Mouse (Mus musculus) cerebellum, adult 2 months (tissue): ENCODE data around the gene Vmn2r42. TPM values are rescaled to one million over a fixed set of nuclear protein-coding genes. Genes with fewer than 3 reads are reported as not detected.
"Not testable (repeated sequence)": the region's sequence is repeated elsewhere in the genome, so short reads cannot be mapped to it uniquely, and the experiment has no call there.

ENCODE experiments used
- DNase-seq, 2 experiments: peaks; one replicate each; pipeline ENCODE4 v3.0.0; 2021
- H3K27ac ChIP-seq: fragments of 200-500 bp; 2 replicates; pipeline ENCODE4 v1.5.1; 2012; ENCODE audit warnings: low read length, control low read depth, inconsistent platforms; ENCODE audit not compliant: insufficient read depth
- H3K27me3 ChIP-seq: fragments of 200-500 bp; 2 replicates; pipeline ENCODE4 v1.6.1; 2012; ENCODE audit warnings: inconsistent platforms, mild to moderate bottlenecking, low read length, moderate library complexity; ENCODE audit not compliant: control insufficient read depth, insufficient read depth
- H3K4me1 ChIP-seq: fragments of 200-500 bp; 2 replicates; pipeline ENCODE4 v1.6.1; 2011; ENCODE audit warnings: low read length; ENCODE audit not compliant: control insufficient read depth, insufficient read depth
- H3K4me3 ChIP-seq: fragments of 200-500 bp; replicated peaks from 2 replicates; pipeline ENCODE3; 2011; ENCODE audit warnings: mild to moderate bottlenecking, low read depth, low read length, control low read depth; ENCODE audit not compliant: insufficient read depth
- WGBS: fragments of 180-500 bp; shearing (Covaris S2); methylation state at CpG from one replicate; pipeline ENCODE4 v1.1.7; 2018; 5-methylcytosine and 5-hydroxymethylcytosine counted together
- polyA plus RNA-seq: library from polyadenylated mRNA; depleted of rRNA; stranded (reverse); fragments of >200 nt; gene quantifications from 2 replicates; pipeline ENCODE4 v1.2.3, GENCODE M21; 2012; rRNA removed

Gene Vmn2r42
- not detected in 2 replicates for polyA plus RNA-seq

GRCm38 (mm10) chr7:8200220-8200619 lies at the start of gene Vmn2r42:
Gene Vmn2r42 (minus strand): TSS chr7:8200320.
- whole genome bisulfite sequencing, result no CpG with 5 or more reads among the region's 2 CpGs
- not testable (repeated sequence) for H3K27ac ChIP-seq, H3K4me1 ChIP-seq, H3K27me3 ChIP-seq, DNase-seq, H3K4me3 ChIP-seq

GRCm38 (mm10) chr7:8161554-8161953 lies 38.6 kb downstream of the Vmn2r42 start, which contains the start of gene Vmn2r41:
Gene Vmn2r41 (minus strand): TSS chr7:8161654.
- not testable (repeated sequence) for H3K4me3 ChIP-seq, H3K27ac ChIP-seq, DNase-seq, H3K27me3 ChIP-seq, H3K4me1 ChIP-seq
- WGBS, result no CpG with 5 or more reads among the region's 1 CpGs

Other genes with a start within 250 kb of the Vmn2r42 start
- gene Vmn2r41, start 38.7 kb downstream of the Vmn2r42 start, polyA plus RNA-seq, result not detected in 2 replicates
- not detected in 2 replicates for gene Vmn2r43, start 60.3 kb upstream of the Vmn2r42 start, polyA plus RNA-seq
- gene Vmn2r44, start 183.0 kb upstream of the Vmn2r42 start, polyA plus RNA-seq, result not detected in 2 replicates